Mouse (Mus musculus): ENCODE measurements around the gene Ap1m1. TPM values are rescaled to one million over a fixed set of nuclear protein-coding genes. Genes with fewer than 3 reads are reported as not detected.

Gene Ap1m1
- total RNA-seq (2021) = 10 to 100 TPM; 84.5 to 91.3 TPM

DNA sequence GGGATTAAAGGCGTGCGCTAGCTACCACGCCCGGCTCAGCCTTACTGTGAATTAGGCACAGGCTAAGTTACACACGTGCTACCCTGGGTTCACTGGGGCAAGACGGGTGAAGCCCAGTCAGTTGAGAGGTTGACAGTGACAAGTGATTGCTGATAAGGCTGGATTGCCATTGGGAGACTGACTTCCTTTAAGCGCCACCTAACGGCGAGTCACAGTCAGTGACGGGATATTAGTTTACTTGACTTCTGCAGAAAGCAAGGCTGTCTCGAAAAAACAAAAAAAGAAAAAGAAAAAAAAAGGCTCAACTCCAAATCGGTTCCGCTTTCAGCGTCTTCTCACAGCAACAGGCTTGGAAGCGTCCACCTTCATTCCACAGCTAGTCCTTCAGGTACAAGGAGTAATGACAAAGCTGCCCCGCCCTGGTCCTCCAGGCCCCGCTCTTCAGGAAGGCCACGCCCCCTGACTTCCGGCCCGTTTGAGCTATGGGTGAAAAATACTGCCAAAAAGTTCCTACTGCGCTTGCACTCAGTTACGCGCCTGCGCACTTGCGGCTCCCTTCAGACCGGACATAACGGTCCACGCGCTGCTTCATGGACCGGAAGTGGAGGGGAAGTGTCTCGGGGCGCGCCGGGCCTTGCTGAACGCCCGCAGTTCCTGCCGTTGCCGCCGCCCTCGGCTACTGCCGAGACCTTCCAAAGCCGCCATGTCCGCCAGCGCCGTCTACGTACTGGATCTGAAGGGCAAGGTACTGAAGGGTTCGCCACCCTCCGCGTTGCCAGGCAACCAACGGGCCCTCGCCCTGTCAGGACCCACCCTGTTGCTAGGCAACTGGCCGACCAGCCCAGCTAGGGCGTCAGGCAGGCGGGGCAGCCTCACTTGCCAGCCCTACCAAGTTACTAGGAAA, at the start of gene Ap1m1:
Gene Ap1m1, plus strand, starts transcription at position 520 of the 904 bp plus-strand sequence.
- intact Hi-C loops (cut with DNase I) = loop anchor here (5.0 kb wide), 1 partner anchor 62 kb away; no protein-coding TSS in a partner anchor
- peak; percentile 98 to 99 for DNase-seq (ENCODE audit: low spot score in 2 of 2)

DNA sequence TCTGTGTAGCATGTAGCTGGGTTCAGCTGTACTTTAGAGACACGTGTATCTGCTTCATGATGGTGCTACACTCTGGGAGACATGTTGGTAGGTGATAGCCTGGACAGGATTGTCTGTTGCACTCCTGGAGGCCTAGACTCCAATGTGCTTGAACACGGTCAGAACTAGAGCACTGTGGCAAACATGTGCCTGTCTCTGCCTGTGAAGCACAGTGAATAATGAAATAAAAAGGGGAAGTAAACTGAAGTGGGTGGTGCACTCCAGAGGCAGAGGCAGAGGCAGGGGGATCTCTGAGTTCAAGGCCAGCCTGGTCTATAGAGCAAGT, 49.6 kb upstream of the Ap1m1 start:
- intact Hi-C loops (cut with DNase I) = no loop called here
- no peak for DNase-seq (ENCODE audit: low spot score in 2 of 2)

DNA sequence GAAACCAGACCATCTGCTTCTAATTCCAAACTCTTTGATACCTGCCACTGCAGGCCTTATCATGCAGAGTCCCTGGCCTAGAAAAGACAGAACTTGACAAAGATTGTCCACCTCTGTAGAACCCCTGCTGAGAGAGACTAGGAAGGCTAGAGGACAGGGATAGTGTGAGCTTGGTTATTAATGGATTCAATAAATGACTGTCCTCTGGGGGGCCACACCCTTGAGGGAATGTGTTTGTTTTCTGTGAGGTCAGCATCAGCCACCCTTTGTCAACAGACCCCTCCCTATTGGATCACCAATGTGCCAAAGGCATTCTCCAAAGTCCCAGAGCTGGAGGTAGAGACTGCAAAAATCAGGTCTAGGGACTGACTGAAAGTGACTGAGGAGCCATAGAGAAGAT, 47.8 kb upstream of the Ap1m1 start:
- intact Hi-C loops (cut with DNase I) = no loop called here
- DNase-seq (ENCODE audit: low spot score in 2 of 2) = no peak

DNA sequence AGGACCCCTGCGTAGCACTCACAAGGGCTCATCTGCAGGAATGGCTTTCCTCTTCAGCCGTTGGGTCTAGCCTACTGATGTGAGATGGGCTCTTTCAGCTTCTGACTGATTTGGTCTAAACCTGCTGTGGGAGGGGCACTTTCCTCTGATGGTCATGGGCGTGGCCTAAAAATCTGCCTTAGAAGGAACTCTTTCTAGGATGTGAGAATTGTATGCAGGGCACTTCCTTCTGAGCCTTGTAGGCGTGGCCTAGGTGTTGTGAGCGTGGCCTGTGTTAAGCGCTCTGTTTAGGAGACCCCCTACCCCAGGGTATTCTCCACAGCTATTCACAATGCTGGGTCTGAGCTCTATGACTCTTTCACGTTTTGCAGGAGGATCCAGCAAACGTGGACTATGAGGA, 41.8 kb upstream of the Ap1m1 start:
- intact Hi-C loops (cut with DNase I) = no loop called here
- no peak for DNase-seq (ENCODE audit: low spot score in 2 of 2)

DNA sequence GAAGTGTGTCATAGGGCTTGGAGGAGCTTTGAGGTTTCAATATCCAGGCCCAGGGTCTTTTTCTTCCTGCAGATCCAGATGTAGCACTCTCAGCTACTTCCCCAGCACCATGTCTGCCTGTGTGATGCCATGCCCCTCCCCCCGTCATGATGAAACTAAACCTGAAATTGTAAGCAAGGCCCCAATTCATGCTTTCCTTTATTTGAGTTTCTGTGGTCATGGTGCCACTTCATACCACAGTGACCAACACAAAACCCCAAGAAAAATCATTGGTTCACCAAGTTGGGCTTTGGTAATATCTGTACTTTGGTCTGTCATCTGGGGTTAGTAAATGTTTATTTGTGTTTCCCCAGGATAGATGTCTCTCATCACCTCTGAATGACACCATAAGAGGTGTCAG, 31.2 kb upstream of the Ap1m1 start:
- intact Hi-C loops (cut with DNase I) = no loop called here
- no peak for DNase-seq (ENCODE audit: low spot score in 2 of 2)

DNA sequence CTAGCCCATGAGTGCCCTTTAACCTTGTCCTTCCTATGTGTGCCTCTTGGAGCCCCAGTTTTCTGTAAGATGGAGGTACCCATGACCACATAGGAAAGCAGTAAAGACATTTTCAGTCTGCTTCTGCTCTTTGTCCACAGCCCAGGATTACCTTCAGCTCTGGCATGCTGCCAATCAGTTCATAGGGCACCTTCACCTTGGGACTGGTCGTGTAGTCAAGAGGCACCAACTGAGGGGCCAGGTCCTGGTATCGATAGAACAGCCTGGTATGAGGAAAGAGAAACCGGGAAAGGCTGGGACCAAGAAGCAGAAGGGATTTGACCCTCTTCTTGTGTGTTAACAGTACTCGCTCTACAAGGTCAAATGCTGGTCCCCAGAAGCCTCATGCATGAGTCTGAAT, 29.6 kb upstream of the Ap1m1 start:
- DNase-seq (ENCODE audit: low spot score in 2 of 2) = no peak
- intact Hi-C loops (cut with DNase I) = no loop called here

DNA sequence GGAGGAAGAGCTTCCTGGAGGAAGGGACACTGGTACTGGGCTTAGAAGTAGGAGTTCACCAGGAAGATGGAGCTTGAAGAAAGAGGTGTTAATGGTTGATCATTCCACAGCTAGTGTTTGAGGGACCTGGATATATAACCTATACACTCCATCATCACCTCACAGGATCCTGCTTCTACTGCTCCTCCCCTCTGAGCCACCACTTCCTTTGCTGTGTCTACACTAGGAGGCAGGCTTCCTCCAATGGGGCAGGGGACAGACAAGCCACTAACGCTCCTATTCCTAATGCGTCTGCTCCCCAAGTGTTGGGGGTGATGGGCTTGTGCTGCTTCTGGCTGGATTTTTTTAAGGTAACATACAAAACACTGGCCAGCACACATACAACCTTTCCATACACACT, 29.1 kb upstream of the Ap1m1 start:
- intact Hi-C loops (cut with DNase I) = no loop called here
- no peak for DNase-seq (ENCODE audit: low spot score in 2 of 2)

DNA sequence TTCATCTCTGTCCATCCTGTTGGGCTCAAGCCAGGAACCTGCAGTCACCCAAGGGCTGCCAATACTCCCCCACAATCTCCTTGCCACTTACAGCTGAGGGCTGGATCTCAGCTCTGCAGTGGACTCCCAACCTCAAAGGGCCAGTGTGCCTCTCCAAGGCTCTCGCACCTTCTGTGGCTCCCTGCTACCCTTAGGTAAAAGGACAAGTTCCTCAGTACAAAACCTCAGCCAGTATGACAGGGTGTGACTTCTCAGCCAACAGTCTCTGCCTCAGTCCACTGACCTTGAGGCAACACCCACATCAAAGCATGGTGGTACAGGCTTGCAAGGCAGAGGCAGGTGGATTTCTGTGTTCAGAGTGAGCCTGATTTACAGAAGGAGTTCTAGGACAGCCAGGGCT, 28.0 kb upstream of the Ap1m1 start:
- intact Hi-C loops (cut with DNase I) = no loop called here
- DNase-seq (ENCODE audit: low spot score in 2 of 2) = no peak

DNA sequence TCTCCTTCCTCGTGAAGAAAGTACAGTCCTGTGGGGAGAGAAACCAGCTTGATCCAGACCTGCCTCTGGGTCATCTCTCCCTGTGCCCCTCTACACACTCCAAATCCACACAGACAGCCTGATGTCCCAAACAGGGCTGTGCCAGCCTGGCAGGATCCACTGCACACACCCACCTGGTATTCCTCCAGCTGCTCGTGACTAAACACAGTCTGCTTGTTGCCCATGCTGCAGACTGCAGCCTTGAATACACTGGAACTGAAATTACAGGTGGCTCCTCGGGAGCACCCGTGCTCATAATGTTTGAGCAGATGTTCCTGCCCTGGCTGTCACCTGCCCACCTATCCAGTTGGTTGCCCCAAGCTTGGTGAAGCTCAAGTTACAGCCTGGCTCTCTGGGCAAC, 27.1 kb upstream of the Ap1m1 start, which contains the start of gene Cib3:
Gene Cib3, minus strand, starts transcription at position 87 of the 400 bp plus-strand sequence.
- intact Hi-C loops (cut with DNase I) = no loop called here
- DNase-seq (ENCODE audit: low spot score in 2 of 2) = peak; percentile 16 to 37

DNA sequence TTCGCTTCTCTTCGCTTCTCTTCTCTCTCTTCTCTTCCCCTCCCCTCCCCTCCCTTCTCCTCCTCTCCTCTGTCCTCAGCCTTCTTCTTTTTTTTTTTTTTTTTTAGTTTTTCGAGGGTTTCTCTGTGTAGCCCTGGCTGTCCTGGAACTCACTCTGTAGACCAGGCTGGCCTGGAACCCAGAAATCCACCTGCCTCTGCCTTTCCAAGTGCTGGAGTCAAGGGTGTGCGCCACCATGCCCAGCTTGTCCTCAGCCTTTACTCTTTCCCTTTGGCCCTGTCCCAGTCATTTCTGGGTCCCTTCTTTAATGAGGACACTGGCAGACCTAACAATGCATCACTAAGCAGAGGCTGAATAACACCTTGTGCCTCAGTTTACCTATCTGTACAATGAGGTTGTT, 26.3 kb upstream of the Ap1m1 start, which contains the start of gene Gm11034:
Gene Gm11034, minus strand, starts transcription at position 101 of the 400 bp plus-strand sequence.
- intact Hi-C loops (cut with DNase I) = no loop called here

DNA sequence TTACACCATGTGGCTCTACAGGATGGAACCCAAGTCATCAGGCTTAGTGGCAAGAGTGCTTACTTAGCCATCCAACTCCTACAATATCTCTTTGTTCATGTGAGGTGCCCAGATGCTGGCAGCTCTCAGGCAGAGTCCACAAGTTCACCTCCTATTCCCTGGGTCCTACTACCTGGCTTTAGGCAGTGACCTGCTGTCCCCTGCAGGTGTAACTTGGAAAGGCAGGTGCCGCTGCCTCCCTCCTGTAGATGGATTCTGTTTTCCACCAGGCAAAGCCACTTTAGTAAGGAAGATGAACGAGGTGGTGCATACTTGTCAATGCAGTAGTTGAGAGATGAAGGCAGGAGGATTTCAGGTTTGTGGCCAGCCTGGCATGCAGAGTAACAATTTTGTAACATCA, 24.8 kb upstream of the Ap1m1 start:
- DNase-seq (ENCODE audit: low spot score in 2 of 2) = no peak
- intact Hi-C loops (cut with DNase I) = no loop called here

More for the DNA sequence above, 26.3 kb upstream of the Ap1m1 start, which contains the start of gene Gm11034:
- DNase-seq (ENCODE audit: low spot score in 2 of 2) = no peak

DNA sequence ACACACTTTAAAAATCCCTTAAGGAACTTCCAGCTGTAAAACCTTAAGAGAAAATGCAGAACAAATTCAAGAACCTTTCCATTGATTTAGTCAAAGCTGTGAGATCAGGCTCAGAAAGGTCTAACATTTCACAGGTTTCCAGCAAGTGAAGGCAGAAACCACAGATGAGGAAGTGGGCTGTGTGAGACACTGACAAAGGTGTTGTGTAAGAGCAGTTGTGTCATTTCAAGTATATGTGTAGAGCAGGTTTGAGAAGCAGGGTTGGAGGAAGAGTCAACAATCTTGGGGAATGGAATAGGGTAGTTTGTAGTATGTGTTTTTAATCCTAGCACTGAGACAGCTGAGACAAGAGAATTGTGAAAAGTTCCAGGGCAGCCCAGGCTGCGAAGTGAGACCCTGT, 23.9 kb upstream of the Ap1m1 start:
- DNase-seq (ENCODE audit: low spot score in 2 of 2) = no peak
- intact Hi-C loops (cut with DNase I) = no loop called here

DNA sequence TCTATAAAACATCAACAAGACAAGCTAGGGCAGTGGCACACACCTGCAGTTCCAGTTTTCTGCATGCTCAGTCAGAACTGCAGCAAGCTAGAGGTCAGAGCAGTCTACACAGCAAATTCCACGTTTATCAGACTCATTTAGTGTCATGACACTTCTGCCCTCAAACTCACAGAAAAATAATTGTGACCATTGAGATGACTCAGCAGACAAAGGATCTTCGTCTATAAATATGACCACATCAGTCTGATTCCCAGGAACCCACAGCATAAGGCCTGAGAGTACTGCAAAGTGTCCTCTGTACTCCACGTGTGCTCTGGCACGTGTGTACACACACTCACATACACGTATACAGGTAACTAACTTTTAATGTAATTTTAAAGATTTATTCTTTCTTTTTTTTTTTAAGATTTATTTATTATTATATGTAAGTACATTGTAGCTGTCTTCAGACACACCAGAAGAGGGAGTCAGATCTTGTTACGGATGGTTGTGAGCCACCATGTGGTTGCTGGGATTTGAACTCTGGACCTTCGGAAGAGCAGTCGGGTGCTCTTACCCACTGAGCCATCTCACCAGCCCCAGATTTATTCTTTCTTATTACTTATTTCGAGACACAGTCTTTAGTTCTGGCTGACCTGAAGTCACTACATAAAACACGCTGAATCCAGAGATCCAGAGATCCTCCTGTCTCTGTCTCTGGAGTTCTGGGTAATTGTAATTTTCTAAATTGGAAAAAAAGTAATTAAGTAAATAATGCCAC, 20.9 kb upstream of the Ap1m1 start:
- intact Hi-C loops (cut with DNase I) = no loop called here
- DNase-seq (ENCODE audit: low spot score in 2 of 2) = no peak

DNA sequence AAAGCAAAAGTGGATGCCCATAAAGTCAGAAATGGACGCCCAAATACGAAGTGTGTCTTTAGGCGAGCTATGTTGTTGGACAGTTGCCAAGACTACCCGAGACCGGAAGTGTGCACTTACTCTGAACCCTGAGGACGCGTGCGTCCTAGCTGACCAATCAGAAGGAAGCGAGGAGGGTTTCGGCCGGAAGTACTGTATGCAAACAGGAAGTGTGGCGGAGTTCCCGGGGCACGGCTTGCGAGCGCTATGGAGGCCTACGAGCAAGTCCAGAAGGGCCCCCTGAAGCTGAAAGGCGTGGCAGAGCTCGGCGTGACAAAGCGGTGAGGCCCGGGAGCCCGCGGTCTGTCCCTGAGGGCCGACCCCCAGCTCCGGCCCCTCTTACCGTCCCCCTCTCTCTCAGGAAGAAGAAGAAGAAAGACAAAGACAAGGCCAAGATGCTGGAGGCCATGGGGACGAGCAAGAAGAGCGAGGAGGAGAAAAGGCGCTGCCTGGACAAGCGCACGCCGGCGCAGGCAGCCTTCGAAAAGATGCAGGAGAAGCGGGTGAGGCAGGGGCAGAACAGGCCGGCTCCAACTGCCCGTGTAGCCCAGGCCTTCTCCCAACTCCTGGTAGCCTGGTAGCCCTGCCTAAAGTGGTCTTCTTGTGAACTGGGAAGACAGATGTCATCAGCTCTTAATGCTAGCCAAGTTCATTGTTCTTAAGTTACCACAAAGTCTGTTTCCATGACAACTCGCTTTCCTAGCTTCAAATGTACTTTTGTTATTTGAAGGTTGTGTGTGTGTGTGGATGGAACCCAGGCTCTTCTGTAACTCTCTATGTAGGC, 20.1 kb upstream of the Ap1m1 start, which contains the start of gene Fam32a:
Gene Fam32a, plus strand, starts transcription at position 190 of the 823 bp plus-strand sequence.
- DNase-seq (ENCODE audit: low spot score in 2 of 2) = peak; percentile 91 to 95
- intact Hi-C loops (cut with DNase I) = no loop called here

DNA sequence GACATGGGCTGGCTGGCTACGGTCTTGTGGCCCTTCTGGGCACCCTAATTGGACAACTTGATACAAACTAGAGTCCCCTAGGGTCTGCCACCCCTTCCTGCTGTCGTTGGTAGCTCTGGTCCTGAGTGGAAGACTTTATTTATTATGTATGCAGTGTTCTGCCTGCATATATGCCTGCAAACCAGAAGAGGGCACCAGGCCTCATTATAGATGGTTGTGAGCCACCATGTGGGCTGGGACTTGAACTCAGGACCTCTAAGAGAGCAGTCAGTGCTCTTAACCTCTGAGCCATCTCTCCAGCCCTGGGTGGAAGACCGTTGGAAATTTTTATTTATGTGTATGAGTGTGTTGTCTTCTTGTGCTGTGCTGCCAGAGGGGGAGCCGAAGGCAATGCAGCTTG, 19.1 kb upstream of the Ap1m1 start:
- DNase-seq (ENCODE audit: low spot score in 2 of 2) = no peak
- intact Hi-C loops (cut with DNase I) = no loop called here

DNA sequence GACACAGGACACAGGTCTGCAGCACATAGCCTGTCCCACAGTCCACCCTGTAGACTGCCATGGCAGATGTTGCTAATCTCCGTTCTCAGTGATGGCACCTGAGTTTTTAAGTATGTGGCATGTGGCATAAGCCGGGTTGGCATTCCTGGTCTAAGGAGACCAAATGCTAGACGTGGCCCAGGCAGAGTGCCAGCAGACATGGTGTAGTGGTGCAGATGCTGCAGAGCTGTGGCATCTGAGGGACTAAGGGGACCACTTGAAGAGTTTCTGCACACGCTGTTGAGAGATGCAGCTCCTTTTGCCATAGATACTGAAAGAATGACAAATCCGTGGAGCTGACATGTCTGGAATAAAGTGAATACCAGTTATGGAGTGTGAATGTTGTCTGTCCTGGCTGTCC, 17.2 kb upstream of the Ap1m1 start:
- intact Hi-C loops (cut with DNase I) = no loop called here
- DNase-seq (ENCODE audit: low spot score in 2 of 2) = no peak

DNA sequence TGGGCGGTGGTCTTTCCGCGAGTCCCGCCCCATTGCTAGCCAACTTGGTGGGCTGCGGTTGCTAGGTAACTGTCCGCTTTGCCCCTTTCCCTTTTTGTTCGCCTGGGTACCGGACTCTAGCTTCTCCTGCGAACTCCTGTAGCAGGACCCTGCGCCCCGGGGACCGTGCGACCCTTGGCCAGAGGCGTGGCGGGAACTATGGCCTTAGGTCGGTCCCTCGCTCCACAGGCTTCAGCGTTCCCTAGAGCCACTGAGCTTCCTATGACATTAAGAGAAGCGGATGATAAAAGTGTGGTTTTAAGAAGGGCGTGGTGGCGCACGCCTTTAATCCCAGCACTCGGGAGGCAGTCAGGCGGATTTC, 565 bp downstream of the Ap1m1 start:
- DNase-seq (ENCODE audit: low spot score in 2 of 2) = peak in 1 of 2 experiments; percentile 18
- intact Hi-C loops (cut with DNase I) = loop anchor here (5.0 kb wide), 1 partner anchor 63 kb away; no protein-coding TSS in a partner anchor

DNA sequence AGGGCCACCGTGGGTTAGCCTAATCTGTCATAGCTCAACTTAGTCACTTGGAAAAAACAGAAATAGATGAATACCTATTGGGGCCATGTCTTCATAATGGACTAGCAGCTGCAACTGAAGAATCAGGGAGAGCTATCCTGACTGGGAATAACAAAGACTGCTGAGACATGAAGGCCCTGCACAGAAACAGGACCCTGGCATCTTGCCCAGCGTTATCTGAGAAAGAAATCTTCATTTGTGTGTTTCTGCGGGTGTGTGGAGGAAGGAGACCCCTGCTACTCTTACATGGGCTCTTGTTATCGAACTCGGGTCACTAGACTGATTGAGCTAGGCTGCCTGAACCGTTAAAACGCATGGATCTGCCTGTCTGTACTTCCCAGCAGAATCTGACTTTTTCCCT, 1.1 kb downstream of the Ap1m1 start:
- intact Hi-C loops (cut with DNase I) = loop anchor here (5.0 kb wide), 1 partner anchor 64 kb away; no protein-coding TSS in a partner anchor
- DNase-seq (ENCODE audit: low spot score in 2 of 2) = no peak

DNA sequence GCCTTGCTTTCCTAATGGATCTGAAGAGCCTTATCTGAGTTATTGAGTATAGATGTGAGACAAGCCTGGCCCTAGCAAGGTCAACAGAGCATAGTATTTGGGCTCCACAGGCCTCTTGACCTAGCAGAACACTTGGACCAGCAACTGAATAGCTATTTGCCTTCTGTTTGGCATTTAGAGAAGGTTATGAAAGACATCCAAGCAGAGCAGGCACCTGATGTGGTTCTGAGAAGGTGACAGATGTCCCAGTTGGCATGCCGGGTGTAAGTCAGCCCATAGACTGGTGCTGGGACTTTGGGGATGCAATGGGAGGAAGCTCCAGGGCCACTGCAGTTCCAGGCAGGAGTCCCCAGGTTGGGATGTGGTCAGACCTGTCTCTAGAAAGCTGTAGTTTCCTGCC, 2.4 kb downstream of the Ap1m1 start:
- intact Hi-C loops (cut with DNase I) = loop anchor here (5.0 kb wide), 1 partner anchor 65 kb away; no protein-coding TSS in a partner anchor
- no peak for DNase-seq (ENCODE audit: low spot score in 2 of 2)

DNA sequence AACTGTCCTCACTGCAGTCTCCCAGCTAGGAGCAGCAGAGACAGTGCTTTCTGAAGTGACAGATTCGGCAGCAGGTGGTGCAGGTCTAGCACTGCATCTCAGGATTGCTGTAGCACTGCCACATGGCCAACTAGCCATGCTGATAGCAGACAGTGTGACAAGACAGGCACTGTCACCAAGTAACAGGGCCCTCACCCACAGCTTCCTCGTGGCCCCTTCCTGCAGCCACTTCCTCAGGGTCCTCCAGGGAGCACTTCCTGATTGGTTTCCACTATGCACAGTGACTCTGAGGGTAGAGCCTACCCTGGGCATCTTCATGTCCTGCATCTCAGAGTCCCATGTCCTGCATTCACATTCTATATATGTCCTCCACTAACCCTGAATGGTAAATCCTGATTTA, 4.8 kb downstream of the Ap1m1 start:
- intact Hi-C loops (cut with DNase I) = loop anchor here (5.0 kb wide), 1 partner anchor 67 kb away; no protein-coding TSS in a partner anchor

More for the DNA sequence above, 4.8 kb downstream of the Ap1m1 start:
- no peak for DNase-seq (ENCODE audit: low spot score in 2 of 2)

Data from left cerebral cortex, postnatal 25 days (tissue).